10 mouse cellular contexts compared by ENCODE assay signal in the genomic region with DNA sequence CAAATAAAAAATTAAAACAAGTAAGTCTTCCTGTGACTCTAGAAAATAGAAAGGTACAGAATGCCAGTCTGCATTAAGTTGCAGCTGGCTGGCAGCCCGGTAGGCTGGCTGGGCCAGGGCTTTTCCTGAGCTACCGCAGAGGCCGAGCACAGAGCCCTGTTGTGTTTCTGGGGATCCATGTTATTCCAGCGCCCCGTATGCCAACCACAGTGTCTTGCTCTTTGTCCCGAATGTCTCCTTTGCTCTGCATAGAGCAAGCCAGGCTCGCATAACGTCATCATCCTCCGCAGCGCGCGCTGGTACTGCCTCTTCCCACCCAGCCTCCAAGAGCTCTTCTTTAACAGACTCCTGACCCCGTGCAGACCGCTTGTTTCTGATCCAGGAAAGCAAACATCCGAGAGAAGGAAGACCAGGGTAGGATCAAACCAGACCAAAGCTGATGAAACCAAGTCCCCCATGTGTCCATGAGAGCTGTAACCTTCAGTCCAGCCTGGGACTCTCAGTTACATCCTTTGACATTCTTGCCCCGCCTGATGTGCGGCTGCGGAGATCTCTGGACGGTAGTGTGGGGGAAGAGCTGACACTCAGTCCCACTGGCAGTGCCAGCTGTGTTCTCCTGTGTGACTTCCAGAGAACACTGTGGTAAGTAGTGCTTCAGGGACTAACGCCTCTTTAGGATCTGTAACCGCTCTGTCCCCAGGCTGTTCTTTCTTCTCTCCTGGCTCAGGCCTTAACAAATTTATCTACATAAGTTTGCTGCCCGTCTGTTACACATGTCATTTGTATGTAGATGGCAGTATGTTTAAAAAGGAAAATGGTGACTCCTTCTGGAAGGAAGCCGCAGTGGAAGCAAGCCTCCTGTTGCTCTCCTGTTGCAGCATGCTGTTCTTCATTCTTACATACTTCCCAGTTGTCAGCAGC. TPM values are rescaled to one million over a fixed set of nuclear protein-coding genes. Genes with fewer than 3 reads are reported as not detected.
DNase-seq lines count a peak whose midpoint lies in the region; ATAC-seq and TF ChIP-seq lines count a peak whose summit lies in the region.
"Had no signal": no experiment of that assay in that cellular context is flagged by ENCODE, and none has a peak within 500 bp of the region (broad histone marks: within the 10 kb centered on the region; RNA-seq: fewer than 3 reads in every experiment).

No protein-coding gene starts in this region.

- WGBS in kidney, embryonic 14.5 days: 80% methylated on average over 23 of the region's 23 CpGs

- no peak for TF ChIP-seq CTCF in gastrocnemius, adult 2 months (IDR thresholded peaks at IDR 0.05)

- peak overlapping the region; percentile 93 for H3K27ac ChIP-seq in gastrocnemius, adult 2 months
- no peak overlapping the region for H3K27ac ChIP-seq in kidney, embryonic 14.5 days (ENCODE audit: low read depth, low read length)

- H3K9me3 ChIP-seq in kidney, embryonic 14.5 days (ENCODE audit: control insufficient read depth, low read length): no peaks in the 10 kb centered on the region

- no peak overlapping the region for H3K4me2 ChIP-seq in kidney, embryonic 14.5 days (replicated peaks; ENCODE audit: low read depth, low read length)

- peak; percentile 77 for DNase-seq in gastrocnemius, adult 2 months
- no peak for DNase-seq in gastrocnemius, postnatal 14 days
- DNase-seq in adipocyte (ENCODE audit: low spot score): peak; percentile 35
- peak; percentile 55 to 60 for DNase-seq in cerebellum, postnatal 36 days
- DNase-seq in left cerebral cortex, postnatal 36 days (ENCODE audit: low spot score in 2 of 2): peak; percentile 20 to 36
- no peak for DNase-seq in ovary, postnatal 14 days (ENCODE audit: low spot score)
- no peak for DNase-seq in heart, postnatal 14 days
- DNase-seq: lung, postnatal 14 days had no signal

- no peak overlapping the region for H3K9ac ChIP-seq in kidney, embryonic 14.5 days (ENCODE audit: low read depth, low read length)

- H3K36me3 ChIP-seq in kidney, embryonic 14.5 days (ENCODE audit: control insufficient read depth, insufficient read depth, low read length): no peaks in the 10 kb centered on the region

- H3K4me1 ChIP-seq in kidney, embryonic 14.5 days (ENCODE audit: control insufficient read depth, insufficient read depth, low read length): no peaks in the 10 kb centered on the region; the same call in none of the 2 replicates

- H3K27me3 ChIP-seq in kidney, embryonic 14.5 days (ENCODE audit: control insufficient read depth, insufficient read depth, low read length): no peaks in the 10 kb centered on the region
- H3K27me3 ChIP-seq: CH12.LX had no signal

- ATAC-seq in kidney, embryonic 14.5 days (ENCODE audit: low FRiP score, low TSS enrichment): no peak

- intact Hi-C loops in gastrocnemius, adult 2 months (cut with DNase I): no loop called here
- intact Hi-C loops in gastrocnemius, postnatal 14 days (cut with DNase I; ENCODE audit: low total_unique reads): no loop called here
- intact Hi-C loops in left cerebral cortex, postnatal 36 days (cut with DNase I): no loop called here
- intact Hi-C loops in heart, postnatal 14 days (cut with DNase I): no loop called here

- peak overlapping the region; percentile 55 for H3K4me3 ChIP-seq in gastrocnemius, adult 2 months
- H3K4me3 ChIP-seq in kidney, embryonic 14.5 days (ENCODE audit: low read length): no peak overlapping the region

RNA-seq across cellular contexts. Expression of gene Dop1b, which starts 18.4 kb away (rescaled TPM):
- 10 to 100 TPM; 28.6 to 48.7 TPM for total RNA-seq in gastrocnemius, adult 2 months (2021)
- 10 to 100 TPM; 25.7 to 28.5 TPM for total RNA-seq in gastrocnemius, postnatal 14 days (2021)
- total RNA-seq in left cerebral cortex, postnatal 36 days (2021): 100 to 1,000 TPM in 1 of 2 experiments, 10 to 100 TPM in 1; 90.5 to 103 TPM
- polyA plus RNA-seq in kidney, embryonic 14.5 days (2014; fragmentation: Nextera tagmentation; extraction: Ambion mirVana): 21.4 and 21.6 TPM in 2 replicates
- 10 to 100 TPM; 17.6 to 17.8 TPM for total RNA-seq in heart, postnatal 14 days (2021)

RNA-seq across cellular contexts. Expression of gene Cbr3, which starts 47.0 kb away (rescaled TPM):
- total RNA-seq in gastrocnemius, adult 2 months (2021): 1 to 10 TPM; 1.8 to 2.3 TPM
- 1 to 10 TPM; 3.0 to 3.6 TPM for total RNA-seq in gastrocnemius, postnatal 14 days (2021)
- 10 to 100 TPM; 14.5 to 15.9 TPM for total RNA-seq in left cerebral cortex, postnatal 36 days (2021)
- 3.4 and 4.1 TPM in 2 replicates for polyA plus RNA-seq in kidney, embryonic 14.5 days (2014; fragmentation: Nextera tagmentation; extraction: Ambion mirVana)
- 1 to 10 TPM; 2.7 to 3.4 TPM for total RNA-seq in heart, postnatal 14 days (2021)

Comparison
In these comparisons a context has a peak if more than half of its experiments do, and no peak if none do; other contexts are left out.
1. DNase-seq: peak in gastrocnemius, adult 2 months (single experiment), adipocyte (single experiment), cerebellum, postnatal 36 days (2 of 2) and left cerebral cortex, postnatal 36 days (2 of 2); none in gastrocnemius, postnatal 14 days (single experiment), ovary, postnatal 14 days (single experiment) and heart, postnatal 14 days (0 of 2).